8 mouse cellular contexts compared by ENCODE assay signal in the genomic region with DNA sequence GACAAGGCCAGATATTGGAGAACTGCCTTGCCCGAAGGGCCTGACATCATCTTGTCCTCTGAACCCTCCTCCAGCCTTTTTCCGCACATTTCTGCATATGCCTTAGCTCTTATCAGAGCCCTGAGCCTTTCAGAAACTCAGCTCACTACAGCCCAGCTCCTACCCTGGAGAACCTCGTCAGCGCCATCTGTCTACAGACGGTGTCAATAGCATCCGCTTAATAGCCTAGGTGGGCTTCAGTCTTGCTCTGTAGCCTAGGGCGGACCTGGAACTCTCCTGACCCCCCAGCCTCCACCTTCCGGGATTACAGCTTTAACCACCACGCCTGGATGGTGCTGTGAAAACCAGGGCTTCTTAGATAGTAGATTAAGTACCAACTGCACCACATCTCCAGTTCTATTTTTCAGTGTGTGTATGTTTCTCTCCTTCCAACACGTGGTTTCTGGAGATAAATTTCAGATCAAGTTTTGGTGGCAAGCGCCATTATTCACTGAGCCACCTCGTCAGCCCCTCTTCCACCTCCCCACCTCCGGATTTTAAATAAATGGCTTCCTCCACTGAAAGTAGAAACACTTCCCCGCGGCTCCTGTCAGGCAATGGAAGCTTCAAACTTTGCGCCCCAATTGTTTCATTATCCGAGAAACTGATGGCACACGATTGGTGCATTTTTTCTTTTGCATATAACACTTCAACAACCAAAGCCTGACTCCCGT. TPM values are rescaled to one million over a fixed set of nuclear protein-coding genes. Genes with fewer than 3 reads are reported as not detected.
DNase-seq lines count a peak whose midpoint lies in the region; ATAC-seq and TF ChIP-seq lines count a peak whose summit lies in the region.

No protein-coding gene starts in this region.

- peak; percentile 86 to 87 for DNase-seq in B cell, adult 2 months
- DNase-seq in heart, embryonic 10.5 days (ENCODE audit: low spot score) = peak; percentile 93
- peak; percentile 83 for DNase-seq in liver, embryonic 11.5 days (ENCODE audit: low spot score)
- peak; percentile 89 for DNase-seq in naive thymus-derived CD4-positive, alpha-beta T cell, adult 2 months (ENCODE audit: low read depth)
- DNase-seq in splenic B cell, adult 2 months (ENCODE audit: low read depth, low spot score) = peak; percentile 89

- peak overlapping the region; percentile 24 for H3K9ac ChIP-seq in embryonic facial prominence, embryonic 15.5 days
- peak overlapping the region; percentile 66 for H3K9ac ChIP-seq in kidney, embryonic 15.5 days
- peak overlapping the region; percentile 77 for H3K9ac ChIP-seq in liver, embryonic 11.5 days (ENCODE audit: low read depth, low read length)

- under 1% methylated on average over 19 of the region's 19 CpGs for WGBS in bone marrow, adult 2 months
- 6% methylated on average over 19 of the region's 19 CpGs for WGBS in embryonic facial prominence, embryonic 15.5 days
- 5% methylated on average over 19 of the region's 19 CpGs for WGBS in heart, embryonic 10.5 days
- 5% methylated on average over 19 of the region's 19 CpGs for WGBS in kidney, embryonic 15.5 days
- WGBS in liver, embryonic 11.5 days = 3% methylated on average over 19 of the region's 19 CpGs

- peaks cover 7% of the 10 kb centered on the region for H3K4me1 ChIP-seq in bone marrow, adult 2 months (ENCODE audit: control insufficient read depth, insufficient read depth, low read length)
- peaks cover 33% of the 10 kb centered on the region for H3K4me1 ChIP-seq in embryonic facial prominence, embryonic 15.5 days
- peaks cover 23% of the 10 kb centered on the region for H3K4me1 ChIP-seq in heart, embryonic 10.5 days
- peaks cover 32% of the 10 kb centered on the region for H3K4me1 ChIP-seq in kidney, embryonic 15.5 days
- peaks cover 15% of the 10 kb centered on the region for H3K4me1 ChIP-seq in liver, embryonic 11.5 days (replicated peaks; ENCODE audit: control insufficient read depth, insufficient read depth, low read length)

- H3K4me3 ChIP-seq in bone marrow, adult 2 months (replicated peaks; ENCODE audit: control insufficient read depth, low read depth, low read length) = peak overlapping the region; percentile 86
- H3K4me3 ChIP-seq in embryonic facial prominence, embryonic 15.5 days (replicated peaks) = peak overlapping the region; percentile 57
- H3K4me3 ChIP-seq in heart, embryonic 10.5 days = peak overlapping the region; percentile 62
- H3K4me3 ChIP-seq in kidney, embryonic 15.5 days (replicated peaks) = peak overlapping the region; percentile 64
- H3K4me3 ChIP-seq in liver, embryonic 11.5 days (ENCODE audit: low read depth, low read length) = peak overlapping the region; percentile 68

- TF ChIP-seq CTCF in bone marrow, adult 2 months (IDR thresholded peaks at IDR 0.05; ENCODE audit: control insufficient read depth, insufficient read depth, low read length) = peak; percentile 94

- no peaks in the 10 kb centered on the region for H3K9me3 ChIP-seq in embryonic facial prominence, embryonic 15.5 days (replicated peaks)
- H3K9me3 ChIP-seq in heart, embryonic 10.5 days = no peaks in the 10 kb centered on the region
- no peaks in the 10 kb centered on the region for H3K9me3 ChIP-seq in kidney, embryonic 15.5 days (replicated peaks)
- no peaks in the 10 kb centered on the region for H3K9me3 ChIP-seq in liver, embryonic 11.5 days (ENCODE audit: control insufficient read depth, low read length)

- H3K36me3 ChIP-seq in embryonic facial prominence, embryonic 15.5 days = no peaks in the 10 kb centered on the region
- H3K36me3 ChIP-seq in heart, embryonic 10.5 days = no peaks in the 10 kb centered on the region
- no peaks in the 10 kb centered on the region for H3K36me3 ChIP-seq in kidney, embryonic 15.5 days
- H3K36me3 ChIP-seq in liver, embryonic 11.5 days (ENCODE audit: control insufficient read depth, insufficient read depth, low read length) = no peaks in the 10 kb centered on the region
- H3K36me3 ChIP-seq in splenic B cell, adult 2 months (ENCODE audit: control insufficient read depth, insufficient read depth, low read length, poor library complexity, severe bottlenecking) = no peaks in the 10 kb centered on the region

- peak overlapping the region; percentile 71 for H3K4me2 ChIP-seq in embryonic facial prominence, embryonic 15.5 days (replicated peaks)
- peak overlapping the region; percentile 88 for H3K4me2 ChIP-seq in kidney, embryonic 15.5 days
- H3K4me2 ChIP-seq in liver, embryonic 11.5 days = peak overlapping the region; percentile 93

- H3K27ac ChIP-seq in bone marrow, adult 2 months (ENCODE audit: control insufficient read depth, insufficient read depth, low read depth, low read length, poor library complexity) = peak overlapping the region; percentile 96
- peak overlapping the region; percentile 87 for H3K27ac ChIP-seq in embryonic facial prominence, embryonic 15.5 days (replicated peaks)
- peak overlapping the region; percentile 85 for H3K27ac ChIP-seq in heart, embryonic 10.5 days
- H3K27ac ChIP-seq in kidney, embryonic 15.5 days = peak overlapping the region; percentile 95
- H3K27ac ChIP-seq in liver, embryonic 11.5 days (ENCODE audit: low read depth, low read length) = peak overlapping the region; percentile 89

- H3K27me3 ChIP-seq in embryonic facial prominence, embryonic 15.5 days = no peaks in the 10 kb centered on the region
- no peaks in the 10 kb centered on the region for H3K27me3 ChIP-seq in heart, embryonic 10.5 days (ENCODE audit: insufficient read depth, poor library complexity, severe bottlenecking)
- no peaks in the 10 kb centered on the region for H3K27me3 ChIP-seq in kidney, embryonic 15.5 days
- H3K27me3 ChIP-seq in liver, embryonic 11.5 days (replicated peaks; ENCODE audit: control insufficient read depth, insufficient read depth, low read length) = no peaks in the 10 kb centered on the region
- no peaks in the 10 kb centered on the region for H3K27me3 ChIP-seq in splenic B cell, adult 2 months (ENCODE audit: control insufficient read depth, insufficient read depth, low read length, poor library complexity, severe bottlenecking)

- no peak for ATAC-seq in embryonic facial prominence, embryonic 15.5 days (ENCODE audit: insufficient number of reproducible peaks, low FRiP score, low TSS enrichment, low read depth)
- peak; percentile 28; the same call in 1 of the 2 replicates for ATAC-seq in kidney, embryonic 15.5 days (replicated peaks; ENCODE audit: low FRiP score)
- ATAC-seq in liver, embryonic 11.5 days (replicated peaks; ENCODE audit: low FRiP score) = peak; percentile 57

- no peak for TF ChIP-seq POLR2A in bone marrow, adult 2 months (IDR thresholded peaks at IDR 0.05; ENCODE audit: borderline replicate concordance, control insufficient read depth, low read depth, low read length)

RNA-seq across cellular contexts. Expression of gene Bicra, which starts 4.3 kb away (rescaled TPM):
- polyA plus RNA-seq in bone marrow, adult 2 months (2011; ENCODE audit: insufficient read depth, insufficient read length, low replicate concordance, missing spikeins) = 16.7 and 27.9 TPM in 2 replicates
- 9.4 and 10.3 TPM in 2 replicates for polyA plus RNA-seq in embryonic facial prominence, embryonic 15.5 days (2015; fragmentation: Nextera tagmentation; extraction: Ambion mirVana)
- polyA plus RNA-seq in heart, embryonic 10.5 days (2016; fragmentation: Nextera tagmentation; extraction: Ambion mirVana) = 5.8 and 7.4 TPM in 2 replicates
- 7.5 and 8.1 TPM in 2 replicates for polyA plus RNA-seq in kidney, embryonic 15.5 days (2015; fragmentation: Nextera tagmentation; extraction: Ambion mirVana)
- polyA plus RNA-seq in liver, embryonic 11.5 days (2014; fragmentation: Nextera tagmentation; extraction: Ambion mirVana) = 5.3 and 7.3 TPM in 2 replicates

RNA-seq across cellular contexts. Expression of gene Zfp541, which starts 9.6 kb away (rescaled TPM):
- not detected in 2 replicates for polyA plus RNA-seq in bone marrow, adult 2 months (2011; ENCODE audit: insufficient read depth, insufficient read length, low replicate concordance, missing spikeins)
- polyA plus RNA-seq in embryonic facial prominence, embryonic 15.5 days (2015; fragmentation: Nextera tagmentation; extraction: Ambion mirVana) = 0.13 and 0.15 TPM in 2 replicates
- polyA plus RNA-seq in heart, embryonic 10.5 days (2016; fragmentation: Nextera tagmentation; extraction: Ambion mirVana) = not detected in 2 replicates
- 0.13 TPM in 1 of 2 replicates, not detected in the other for polyA plus RNA-seq in kidney, embryonic 15.5 days (2015; fragmentation: Nextera tagmentation; extraction: Ambion mirVana)
- polyA plus RNA-seq in liver, embryonic 11.5 days (2014; fragmentation: Nextera tagmentation; extraction: Ambion mirVana) = not detected in 2 replicates

RNA-seq across cellular contexts. Expression of gene Napa, which starts 46.2 kb away (rescaled TPM):
- 90.4 and 126 TPM in 2 replicates for polyA plus RNA-seq in bone marrow, adult 2 months (2011; ENCODE audit: insufficient read depth, insufficient read length, low replicate concordance, missing spikeins)
- polyA plus RNA-seq in embryonic facial prominence, embryonic 15.5 days (2015; fragmentation: Nextera tagmentation; extraction: Ambion mirVana) = 244 and 245 TPM in 2 replicates
- 182 and 196 TPM in 2 replicates for polyA plus RNA-seq in heart, embryonic 10.5 days (2016; fragmentation: Nextera tagmentation; extraction: Ambion mirVana)
- polyA plus RNA-seq in kidney, embryonic 15.5 days (2015; fragmentation: Nextera tagmentation; extraction: Ambion mirVana) = 178 and 203 TPM in 2 replicates
- polyA plus RNA-seq in liver, embryonic 11.5 days (2014; fragmentation: Nextera tagmentation; extraction: Ambion mirVana) = 167 and 174 TPM in 2 replicates

Comparison
In these comparisons a context has a peak if more than half of its experiments do, and no peak if none do; other contexts are left out.
1. H3K9ac ChIP-seq: peak in every context shown above with its lines; median percentile 77 in liver, embryonic 11.5 days; 66 in kidney, embryonic 15.5 days; 24 in embryonic facial prominence, embryonic 15.5 days.